Mouse (Mus musculus) CH12.LX (cell line): ENCODE data around the gene Nfia. TPM values are rescaled to one million over a fixed set of nuclear protein-coding genes. Genes with fewer than 3 reads are reported as not detected.

Experiments used
- DNase-seq: peaks from one replicate; pipeline ENCODE4 v3.0.0-alpha.2; 2013; ENCODE audit errors: extremely low read depth
- H3K27ac ChIP-seq: 2 replicates; pipeline ENCODE4 v1.5.1; 2012; ENCODE audit warnings: low read depth, mild to moderate bottlenecking, control low read depth, moderate library complexity; ENCODE audit not compliant: insufficient read depth
- H3K27me3 ChIP-seq: replicated peaks from 2 replicates; pipeline ENCODE3; 2012; ENCODE audit warnings: inconsistent platforms
- H3K36me3 ChIP-seq, 2 experiments: replicated peaks in 1 of 2; 2 replicates each; pipeline versions ENCODE3 to v1.6.1; 2012; ENCODE audit warnings: inconsistent platforms in 1 of 2, low read length in 1 of 2, mild to moderate bottlenecking in 1 of 2, mixed read lengths in 1 of 2, moderate library complexity in 1 of 2; ENCODE audit not compliant: control insufficient read depth in 1 of 2, insufficient read depth in 1 of 2
- H3K4me1 ChIP-seq, 2 experiments: 2 replicates each; pipeline ENCODE4 v1.6.1; 2012; ENCODE audit warnings: inconsistent platforms in 1 of 2, moderate library complexity in 1 of 2; ENCODE audit not compliant: insufficient read depth in 2 of 2, control insufficient read depth in 1 of 2
- H3K4me2 ChIP-seq: 2 replicates; pipeline ENCODE4 v1.6.1; 2012; ENCODE audit warnings: low read depth, mild to moderate bottlenecking, control low read depth; ENCODE audit not compliant: poor library complexity, insufficient read depth, severe bottlenecking
- H3K4me3 ChIP-seq, 3 experiments: fragments of 150-350 bp in 1 of 3; sonication (generic) in 1 of 3; replicated peaks in 1 of 3; 2 replicates each; pipeline versions ENCODE3 to v1.5.1; 2011 to 2012; ENCODE audit warnings: low read depth in 2 of 3, low read length in 2 of 3, mild to moderate bottlenecking in 2 of 3, moderate library complexity in 2 of 3, control low read depth in 1 of 3, improper control_type of control experiment in 1 of 3, inconsistent platforms in 1 of 3, mixed read lengths in 1 of 3; ENCODE audit not compliant: poor library complexity in 1 of 3
- H3K79me2 ChIP-seq: replicated peaks from 2 replicates; pipeline ENCODE4 v1.6.1; 2012; ENCODE audit warnings: mild to moderate bottlenecking, moderate library complexity; ENCODE audit not compliant: control insufficient read depth, poor library complexity, insufficient read depth, severe bottlenecking; ENCODE audit errors: extremely low read depth
- H3K9ac ChIP-seq: 2 replicates; pipeline ENCODE4 v1.6.1; 2012; ENCODE audit warnings: low read depth, mild to moderate bottlenecking, control low read depth, moderate library complexity; ENCODE audit not compliant: insufficient read depth
- H3K9me3 ChIP-seq: replicated peaks from 2 replicates; pipeline ENCODE3; 2012; ENCODE audit warnings: low read length, inconsistent platforms, mixed read lengths
- CHD1 ChIP-seq: IDR thresholded peaks from 2 replicates; pipeline ENCODE4 v1.6.1; 2012; ENCODE audit warnings: low read depth, low read length, improper control_type of control experiment, inconsistent platforms
- E2F4 ChIP-seq: IDR thresholded peaks from 2 replicates; pipeline ENCODE4 v1.6.1; 2011; ENCODE audit warnings: low read depth, low read length, improper control_type of control experiment; ENCODE audit not compliant: insufficient replicate concordance
- EP300 ChIP-seq: IDR thresholded peaks from 2 replicates; pipeline ENCODE4 v1.6.1; 2011; ENCODE audit warnings: low read length, improper control_type of control experiment
- HCFC1 ChIP-seq: IDR thresholded peaks from 2 replicates; pipeline ENCODE4 v1.6.1; 2012; ENCODE audit warnings: low read depth, mild to moderate bottlenecking, inconsistent platforms, low read length, improper control_type of control experiment
- IRF4 ChIP-seq: IDR thresholded peaks from 2 replicates; pipeline ENCODE4 v1.6.1; 2014; ENCODE audit warnings: low read depth, mild to moderate bottlenecking, inconsistent platforms, low read length, improper control_type of control experiment
- JUND ChIP-seq: conservative IDR thresholded peaks from 2 replicates; pipeline ENCODE4 v1.6.1; 2011; ENCODE audit warnings: low read depth, low read length, improper control_type of control experiment
- MAZ ChIP-seq: IDR thresholded peaks from 2 replicates; pipeline ENCODE4 v1.6.1; 2012; ENCODE audit warnings: low read depth, mild to moderate bottlenecking, inconsistent platforms, low read length, improper control_type of control experiment, moderate library complexity
- MEF2A ChIP-seq: IDR thresholded peaks from 2 replicates; pipeline ENCODE4 v1.6.1; 2014; ENCODE audit warnings: low read depth, mild to moderate bottlenecking, inconsistent platforms, low read length, improper control_type of control experiment, borderline replicate concordance
- PAX5 ChIP-seq: IDR thresholded peaks from 2 replicates; pipeline ENCODE4 v1.6.1; 2012; ENCODE audit warnings: low read length, inconsistent platforms, mixed read lengths
- POLR2A ChIP-seq: IDR thresholded peaks from 2 replicates; pipeline ENCODE4 v1.6.1; 2011; ENCODE audit warnings: low read depth, mild to moderate bottlenecking, improper control_type of control experiment, low read length
- POLR2AphosphoS2 ChIP-seq: IDR thresholded peaks from 2 replicates; pipeline ENCODE4 v1.6.1; 2011; ENCODE audit warnings: low read depth, low read length, improper control_type of control experiment
- RAD21 ChIP-seq: IDR thresholded peaks from 2 replicates; pipeline ENCODE4 v1.6.1; 2011; ENCODE audit warnings: low read depth, mild to moderate bottlenecking, low read length, improper control_type of control experiment, moderate library complexity
- RCOR1 ChIP-seq: conservative IDR thresholded peaks from 2 replicates; pipeline ENCODE4 v1.6.1; 2012; ENCODE audit warnings: low read depth, mild to moderate bottlenecking, inconsistent platforms, low read length, improper control_type of control experiment
- SMC3 ChIP-seq: IDR thresholded peaks from 2 replicates; pipeline ENCODE4 v1.6.1; 2011; ENCODE audit warnings: low read depth, low read length, improper control_type of control experiment
- TBP ChIP-seq: conservative IDR thresholded peaks from 2 replicates; pipeline ENCODE4 v1.6.1; 2011; ENCODE audit warnings: low read depth, low read length, improper control_type of control experiment
- USF1 ChIP-seq: IDR thresholded peaks from 2 replicates; pipeline ENCODE4 v1.6.1; 2014; ENCODE audit warnings: low read depth, mild to moderate bottlenecking, inconsistent platforms, low read length, improper control_type of control experiment
- ZKSCAN1 ChIP-seq: IDR thresholded peaks from 2 replicates; pipeline ENCODE4 v1.6.1; 2012; ENCODE audit warnings: low read depth, inconsistent platforms, low read length, improper control_type of control experiment, borderline replicate concordance
- ZMIZ1 ChIP-seq: IDR thresholded peaks from 2 replicates; pipeline ENCODE4 v1.6.1; 2012; ENCODE audit warnings: low read depth, mild to moderate bottlenecking, inconsistent platforms, low read length, improper control_type of control experiment
- ZNF384 ChIP-seq: IDR thresholded peaks from 2 replicates; pipeline ENCODE4 v1.6.1; 2012; ENCODE audit warnings: low read depth, low read length, improper control_type of control experiment, inconsistent platforms
- dilution Hi-C: fragments of 300-500 bp; cut with MboI; formaldehyde crosslinking; loops from 2 replicates; pipeline ENCODE4 v1.14.3; 2020; ENCODE audit warnings: low sequenced_read_pairs; ENCODE audit not compliant: extremely low pct_unique_long_range_greater_than_20kb, extremely low pct_ligation_motif_present
- in situ Hi-C: fragments of 300-500 bp; cut with MboI; formaldehyde crosslinking; loops from 3 replicates; pipeline ENCODE4 v1.14.3; 2019; ENCODE audit warnings: low sequenced_read_pairs, low pct_ligation_motif_present, low pct_unique_long_range_greater_than_20kb, mixed read lengths
- polyA plus RNA-seq: library from polyadenylated mRNA; unstranded; fragments of >175 nt; gene quantifications from 2 replicates; pipeline ENCODE4 v1.2.1, GENCODE M21; 2012; ENCODE audit warnings: low read depth; ENCODE audit not compliant: insufficient read length
- total RNA-seq, 2 experiments: library from RNA; depleted of rRNA; stranded (reverse); fragments of 300-350 nt in 1 of 2; fragments of >200 nt in 1 of 2; gene quantifications; 2 replicates each; pipeline ENCODE4 v1.2.3; 2012 to 2014

Gene Nfia
- total and polyA plus RNA-seq, 3 experiments, result not detected

GRCm38 (mm10) chr4:98057721-98058120 lies 285.2 kb downstream of the Nfia start:
- Histone ChIP-seq H3K79me2 (no peaks in the 10 kb centered on the region), H3K27me3 (no peaks in the 10 kb centered on the region), H3K27ac (no peak overlapping the region), H3K4me3 (no peak overlapping the region), H3K9ac (no peak overlapping the region), H3K9me3 (peaks cover 58% of the 10 kb centered on the region), H3K4me1 (no peaks in the 10 kb centered on the region), H3K4me2 (no peak overlapping the region), H3K36me3 (no peaks in the 10 kb centered on the region)
- in situ Hi-C loops, result no loop called here
- dilution Hi-C loops, result no loop called here
- no peak for TF ChIP-seq JUND
- DNase-seq, result no peak

- dilution Hi-C loops, result no loop called here
- Histone ChIP-seq H3K9me3 (peaks cover 57% of the 10 kb centered on the region), H3K27ac (no peak overlapping the region), H3K9ac (no peak overlapping the region), H3K27me3 (no peaks in the 10 kb centered on the region), H3K4me3 (no peak overlapping the region), H3K36me3 (no peaks in the 10 kb centered on the region), H3K4me1 (no peaks in the 10 kb centered on the region), H3K79me2 (no peaks in the 10 kb centered on the region), H3K4me2 (no peak overlapping the region)
- in situ Hi-C loops, result no loop called here
- DNase-seq, result no peak
- TF ChIP-seq POLR2AphosphoS2 (no peak), PAX5 (no peak), USF1 (no peak), HCFC1 (no peak), CHD1 (no peak), MEF2A (no peak), MAZ (no peak), ZNF384 (no peak), TBP (no peak), EP300 (no peak), SMC3 (no peak), POLR2A (no peak), ZMIZ1 (no peak), JUND (no peak), E2F4 (no peak), RAD21 (no peak)
Measured at GRCm38 (mm10) chr4:98058182-98058581, 285.6 kb downstream of the Nfia start.

- TF ChIP-seq CHD1, result no peak
- TF ChIP-seq IRF4, result no peak
- no peak for TF ChIP-seq PAX5
- TF ChIP-seq ZKSCAN1, result no peak
- no peak for TF ChIP-seq RCOR1
- no peaks in the 10 kb centered on the region for H3K79me2 ChIP-seq
- no peak for DNase-seq
- H3K9me3 ChIP-seq, result peaks cover 49% of the 10 kb centered on the region
- in situ Hi-C loops (no loop called here), dilution Hi-C loops (no loop called here)
- H3K27ac ChIP-seq, result no peak overlapping the region
- no peak overlapping the region for H3K4me3 ChIP-seq
- H3K27me3 ChIP-seq, result no peaks in the 10 kb centered on the region
- no peak overlapping the region for H3K4me2 ChIP-seq
- H3K4me1 ChIP-seq, result no peaks in the 10 kb centered on the region
- no peaks in the 10 kb centered on the region for H3K36me3 ChIP-seq
- no peak overlapping the region for H3K9ac ChIP-seq
Measured at GRCm38 (mm10) chr4:98060601-98061000, 288.1 kb downstream of the Nfia start.
